Mouse (Mus musculus) heart, embryonic 13.5 days (tissue): ENCODE measurements at regions not wholly inside any gene's neighbourhood (a gene's known extent, or its start where the extent isn't known, plus 50 kb on each side); places are given as distances from the start of the nearest gene placed in this dataset.

Source experiments
- ATAC-seq: fragments of 200-750 bp; cut with Nextera tagmentation; 2 replicates; pipeline ENCODE4 v1.8.0; 2017; ENCODE audit warnings: moderate TSS enrichment; ENCODE audit not compliant: insufficient number of reproducible peaks, low FRiP score, low TSS enrichment; ENCODE audit errors: extremely low read depth
- H3K27ac ChIP-seq: fragments of 300-500 bp; sonication (generic); replicated peaks from 2 replicates; pipeline ENCODE4 v1.5.1; 2015; ENCODE audit warnings: moderate library complexity, mild to moderate bottlenecking, inconsistent platforms
- H3K27me3 ChIP-seq: fragments of 300-500 bp; sonication (generic); replicated peaks from 2 replicates; pipeline ENCODE4 v1.6.1; 2015; ENCODE audit warnings: mild to moderate bottlenecking, inconsistent platforms
- H3K36me3 ChIP-seq: fragments of 300-500 bp; sonication (generic); 2 replicates; pipeline ENCODE4 v1.6.1; 2015; ENCODE audit warnings: mild to moderate bottlenecking, inconsistent platforms
- H3K4me1 ChIP-seq: fragments of 300-500 bp; sonication (generic); 2 replicates; pipeline ENCODE4 v1.6.1; 2015; ENCODE audit warnings: inconsistent platforms
- H3K4me2 ChIP-seq: fragments of 300-500 bp; sonication (generic); 2 replicates; pipeline ENCODE4 v1.6.1; 2015; ENCODE audit warnings: inconsistent platforms, mild to moderate bottlenecking, moderate library complexity
- H3K4me3 ChIP-seq: fragments of 300-500 bp; sonication (generic); 2 replicates; pipeline ENCODE4 v1.5.1; 2015; ENCODE audit warnings: moderate library complexity, mild to moderate bottlenecking, inconsistent platforms
- H3K9ac ChIP-seq: fragments of 300-500 bp; sonication (generic); 2 replicates; pipeline ENCODE4 v1.6.1; 2015; ENCODE audit warnings: inconsistent platforms, mild to moderate bottlenecking, moderate library complexity
- H3K9me3 ChIP-seq: fragments of 300-500 bp; sonication (generic); 2 replicates; pipeline ENCODE4 v1.6.1; 2016; ENCODE audit warnings: inconsistent platforms
- WGBS: fragments of 180-500 bp; shearing (Covaris S2); methylation state at CpG from one replicate; pipeline ENCODE4 v1.1.7; 2015; ENCODE audit warnings: mixed read lengths; 5-methylcytosine and 5-hydroxymethylcytosine counted together

GRCm38 (mm10) chr4:8938948-8939411 is 700.1 kb upstream of the Car8 start:
- H3K36me3 ChIP-seq = no peaks in the 10 kb centered on the region
- H3K9ac ChIP-seq = 0 out of 2 replicates have a peak overlapping the region, but pooled peaks have one; percentile 7
- no peak for ATAC-seq
- H3K4me1 ChIP-seq = peaks cover 17% of the 10 kb centered on the region
- H3K9me3 ChIP-seq = no peaks in the 10 kb centered on the region
- H3K4me3 ChIP-seq = 0 out of 2 replicates have a peak overlapping the region, but pooled peaks have one; percentile 1
- H3K4me2 ChIP-seq = peak overlapping the region; percentile 48
- 45% methylated on average over 6 of the region's 6 CpGs for WGBS
- H3K27me3 ChIP-seq = no peaks in the 10 kb centered on the region
- H3K27ac ChIP-seq = 0 out of 2 replicates have a peak overlapping the region, but pooled peaks have one; percentile 7

GRCm38 (mm10) chr4:8935899-8936298 is 697.1 kb upstream of the Car8 start:
- Histone ChIP-seq H3K36me3 (no peaks in the 10 kb centered on the region), H3K27me3 (no peaks in the 10 kb centered on the region), H3K4me2 (no peak overlapping the region), H3K27ac (no peak overlapping the region), H3K4me1 (peaks cover 17% of the 10 kb centered on the region), H3K9me3 (no peaks in the 10 kb centered on the region), H3K9ac (no peak overlapping the region), H3K4me3 (no peak overlapping the region)
- no peak for ATAC-seq
- 67% methylated on average over 2 of the region's 2 CpGs for WGBS

- H3K27ac ChIP-seq = no peak overlapping the region
- no peaks in the 10 kb centered on the region for H3K36me3 ChIP-seq
- WGBS = 65% methylated on average over 1 of the region's 1 CpGs
- no peak overlapping the region for H3K9ac ChIP-seq
- peaks cover 15% of the 10 kb centered on the region for H3K4me1 ChIP-seq
- H3K4me3 ChIP-seq = no peak overlapping the region
- H3K27me3 ChIP-seq = no peaks in the 10 kb centered on the region
- ATAC-seq = no peak
- H3K9me3 ChIP-seq = no peaks in the 10 kb centered on the region
- no peak overlapping the region for H3K4me2 ChIP-seq
These were observed 695.7 kb upstream of the Car8 start for GRCm38 (mm10) chr4:8934541-8934940.

GRCm38 (mm10) chr4:8929346-8929745 is 690.5 kb upstream of the Car8 start:
- peaks cover 16% of the 10 kb centered on the region for H3K4me1 ChIP-seq
- no peaks in the 10 kb centered on the region for H3K36me3 ChIP-seq
- no peaks in the 10 kb centered on the region for H3K9me3 ChIP-seq
- H3K9ac ChIP-seq = no peak overlapping the region
- H3K4me2 ChIP-seq = no peak overlapping the region
- no peak for ATAC-seq
- no peaks in the 10 kb centered on the region for H3K27me3 ChIP-seq
- no peak overlapping the region for H3K4me3 ChIP-seq
- no peak overlapping the region for H3K27ac ChIP-seq
- WGBS = 58% methylated on average over 4 of the region's 4 CpGs

- Histone ChIP-seq H3K4me1 (peaks cover 16% of the 10 kb centered on the region), H3K9me3 (no peaks in the 10 kb centered on the region), H3K27me3 (no peaks in the 10 kb centered on the region), H3K9ac (no peak overlapping the region), H3K4me2 (peak overlapping the region; percentile 35), H3K4me3 (no peak overlapping the region), H3K36me3 (no peaks in the 10 kb centered on the region), H3K27ac (no peak overlapping the region)
- ATAC-seq = no peak
- 46% methylated on average over 17 of the region's 17 CpGs for WGBS
These were observed 689.9 kb upstream of the Car8 start for GRCm38 (mm10) chr4:8928551-8929305.

GRCm38 (mm10) chr4:8927276-8927906 is 688.5 kb upstream of the Car8 start:
- Histone ChIP-seq H3K27me3 (no peaks in the 10 kb centered on the region), H3K4me2 (no peak overlapping the region), H3K4me3 (no peak overlapping the region), H3K36me3 (no peaks in the 10 kb centered on the region), H3K4me1 (peaks cover 26% of the 10 kb centered on the region), H3K27ac (no peak overlapping the region), H3K9ac (no peak overlapping the region), H3K9me3 (no peaks in the 10 kb centered on the region)
- 47% methylated on average over 8 of the region's 8 CpGs for WGBS
- no peak for ATAC-seq

- H3K36me3 ChIP-seq = no peaks in the 10 kb centered on the region
- H3K27ac ChIP-seq = no peak overlapping the region
- H3K9ac ChIP-seq = no peak overlapping the region
- ATAC-seq = no peak
- no peaks in the 10 kb centered on the region for H3K27me3 ChIP-seq
- H3K4me2 ChIP-seq = no peak overlapping the region
- H3K9me3 ChIP-seq = no peaks in the 10 kb centered on the region
- WGBS = 40% methylated on average over 9 of the region's 9 CpGs
- no peak overlapping the region for H3K4me3 ChIP-seq
- H3K4me1 ChIP-seq = peaks cover 32% of the 10 kb centered on the region
These were observed 687.9 kb upstream of the Car8 start for GRCm38 (mm10) chr4:8926642-8927275.

GRCm38 (mm10) chr4:8922695-8923363 is 684.0 kb upstream of the Car8 start:
- H3K9me3 ChIP-seq = no peaks in the 10 kb centered on the region
- H3K27me3 ChIP-seq = no peaks in the 10 kb centered on the region
- no peak overlapping the region for H3K4me2 ChIP-seq
- 51% methylated on average over 8 of the region's 8 CpGs for WGBS
- peaks cover 32% of the 10 kb centered on the region for H3K4me1 ChIP-seq
- H3K4me3 ChIP-seq = no peak overlapping the region
- H3K9ac ChIP-seq = no peak overlapping the region
- ATAC-seq = no peak
- H3K36me3 ChIP-seq = no peaks in the 10 kb centered on the region
- H3K27ac ChIP-seq = no peak overlapping the region

GRCm38 (mm10) chr4:8921477-8922385 is 682.9 kb upstream of the Car8 start:
- no peak for ATAC-seq
- Histone ChIP-seq H3K27me3 (no peaks in the 10 kb centered on the region), H3K9me3 (no peaks in the 10 kb centered on the region), H3K4me2 (peak overlapping the region; percentile 74), H3K27ac (no peak overlapping the region), H3K4me1 (peaks cover 26% of the 10 kb centered on the region), H3K36me3 (no peaks in the 10 kb centered on the region), H3K4me3 (peak overlapping the region; percentile 38), H3K9ac (peak overlapping the region; percentile 78)
- 15% methylated on average over 31 of the region's 31 CpGs for WGBS

- H3K4me1 ChIP-seq = peaks cover 23% of the 10 kb centered on the region
- ATAC-seq = no peak
- 73% methylated on average over 2 of the region's 2 CpGs for WGBS
- no peak overlapping the region for H3K4me2 ChIP-seq
- H3K27ac ChIP-seq = no peak overlapping the region
- no peak overlapping the region for H3K9ac ChIP-seq
- no peaks in the 10 kb centered on the region for H3K36me3 ChIP-seq
- no peak overlapping the region for H3K4me3 ChIP-seq
- no peaks in the 10 kb centered on the region for H3K9me3 ChIP-seq
- H3K27me3 ChIP-seq = no peaks in the 10 kb centered on the region
These were observed 681.5 kb upstream of the Car8 start for GRCm38 (mm10) chr4:8920306-8920705.
